Comparison of ENCODE assay signal across 9 mouse cellular contexts in genomic region chr11:80602041-80602458, GRCm38 (mm10).
A peak's percentile ranks its signal among the peaks of the same experiment; 100 is the strongest.
DNase-seq lines count a peak whose midpoint lies in the region; ATAC-seq and TF ChIP-seq lines count a peak whose summit lies in the region.
"Had no signal": no experiment of that assay in that cellular context is flagged by ENCODE, and none has a peak within 500 bp of the region (broad histone marks: within the 10 kb centered on the region; RNA-seq: fewer than 3 reads in every experiment).

No protein-coding gene starts in this region.

- no peaks in the 10 kb centered on the region; a peak in 3 of 4 replicates for H3K36me3 ChIP-seq in MEL (ENCODE audit: control insufficient read depth in 1 of 2, insufficient read depth in 2 of 2, low read length in 2 of 2)
- H3K36me3 ChIP-seq in hindbrain, embryonic 10.5 days = no peaks in the 10 kb centered on the region
- no peaks in the 10 kb centered on the region for H3K36me3 ChIP-seq in midbrain, embryonic 16.5 days (ENCODE audit: control insufficient read depth, insufficient read depth, low read length)
- H3K36me3 ChIP-seq in intestine, embryonic 15.5 days = no peaks in the 10 kb centered on the region
- H3K36me3 ChIP-seq: liver, embryonic 15.5 days had no signal

- H3K27ac ChIP-seq in MEL (ENCODE audit: control insufficient read depth, low read depth, low read length) = no peak overlapping the region
- peak overlapping the region; percentile 74 for H3K27ac ChIP-seq in hindbrain, embryonic 10.5 days
- H3K27ac ChIP-seq in midbrain, embryonic 16.5 days (ENCODE audit: low read length) = peak overlapping the region; percentile 89
- no peak overlapping the region for H3K27ac ChIP-seq in intestine, embryonic 15.5 days
- H3K27ac ChIP-seq: liver, embryonic 15.5 days had no signal

- H3K4me3 ChIP-seq in MEL (ENCODE audit: control insufficient read depth in 1 of 2, insufficient read depth in 1 of 2, low read depth in 2 of 2, low read length in 2 of 2) = no peak overlapping the region
- H3K4me3 ChIP-seq in hindbrain, embryonic 10.5 days = no peak overlapping the region
- no peak overlapping the region for H3K4me3 ChIP-seq in midbrain, embryonic 16.5 days (ENCODE audit: low read depth, low read length)
- no peak overlapping the region for H3K4me3 ChIP-seq in intestine, embryonic 15.5 days (replicated peaks)
- H3K4me3 ChIP-seq: liver, embryonic 15.5 days had no signal

- no peaks in the 10 kb centered on the region for H3K27me3 ChIP-seq in MEL (ENCODE audit: control insufficient read depth in 1 of 2, insufficient read depth in 2 of 2, low read length in 2 of 2)
- peaks cover 29% of the 10 kb centered on the region for H3K27me3 ChIP-seq in hindbrain, embryonic 10.5 days (ENCODE audit: insufficient read depth, poor library complexity, severe bottlenecking)
- H3K27me3 ChIP-seq in midbrain, embryonic 16.5 days (ENCODE audit: control insufficient read depth, insufficient read depth, low read depth, low read length) = no peaks in the 10 kb centered on the region
- H3K27me3 ChIP-seq in intestine, embryonic 15.5 days (replicated peaks) = no peaks in the 10 kb centered on the region

- TF ChIP-seq CTCF in MEL (IDR thresholded peaks at IDR 0.05 in 2 of 3, conservative IDR thresholded peaks at IDR 0.05 in 1 of 3; ENCODE audit: control insufficient read depth in 1 of 3, insufficient read depth in 1 of 3, low read depth in 2 of 3, low read length in 3 of 3, poor library complexity in 1 of 3, severe bottlenecking in 1 of 3) = peak; percentile 70 to 85 (median 81)

- H3K4me2 ChIP-seq in midbrain, embryonic 16.5 days (ENCODE audit: low read length) = peak overlapping the region; percentile 62
- no peak overlapping the region for H3K4me2 ChIP-seq in intestine, embryonic 15.5 days (replicated peaks)

- TF ChIP-seq RAD21 in MEL (IDR thresholded peaks at IDR 0.05; ENCODE audit: low read depth, low read length) = peak; percentile 64

- no peaks in the 10 kb centered on the region for H3K79me2 ChIP-seq in MEL (ENCODE audit: control insufficient read depth, insufficient read depth, low read length, poor library complexity)

- no peak for TF ChIP-seq EP300 in MEL (IDR thresholded peaks at IDR 0.05; ENCODE audit: low read depth in 1 of 2, low read length in 2 of 2)

- no peak for ATAC-seq in midbrain, embryonic 16.5 days
- ATAC-seq in intestine, embryonic 15.5 days = no peak

- no peak for TF ChIP-seq POLR2A in MEL (IDR thresholded peaks at IDR 0.05; ENCODE audit: control insufficient read depth in 1 of 2, insufficient read depth in 1 of 2, low read depth in 1 of 2, low read length in 2 of 2, poor library complexity in 1 of 2)

- H3K4me1 ChIP-seq in MEL (ENCODE audit: control insufficient read depth in 1 of 2, insufficient read depth in 2 of 2, low read length in 2 of 2) = peaks cover 0 to 4% of the 10 kb centered on the region in 2 experiments; a peak in 2 of 4 replicates
- peaks cover 17% of the 10 kb centered on the region for H3K4me1 ChIP-seq in hindbrain, embryonic 10.5 days (replicated peaks)
- peaks cover 21% of the 10 kb centered on the region for H3K4me1 ChIP-seq in midbrain, embryonic 16.5 days (ENCODE audit: control insufficient read depth, insufficient read depth, low read length)
- H3K4me1 ChIP-seq in intestine, embryonic 15.5 days (replicated peaks) = 0 out of 2 replicates have a peak, but pooled peaks cover 4% of the 10 kb centered on the region
- H3K4me1 ChIP-seq: liver, embryonic 15.5 days had no signal

- peak; percentile 42 for DNase-seq in layer of hippocampus, adult 11-12 months (ENCODE audit: low spot score)
- DNase-seq in layer of hippocampus, postnatal 36 days = no peak
- DNase-seq in MEL (ENCODE audit: low read depth, low spot score) = peak; percentile 54
- peak; percentile 45 to 55 for DNase-seq in cerebellum, postnatal 36 days
- DNase-seq in hindbrain, embryonic 10.5 days (ENCODE audit: low spot score) = peak; percentile 26
- no peak for DNase-seq in urinary bladder, postnatal 10 days (ENCODE audit: low spot score)

- no peak overlapping the region for H3K9ac ChIP-seq in MEL (ENCODE audit: control insufficient read depth, low read depth, low read length, poor library complexity, severe bottlenecking)
- no peak overlapping the region; the same call in 1 of the 2 replicates for H3K9ac ChIP-seq in midbrain, embryonic 16.5 days (ENCODE audit: low read depth, low read length)
- H3K9ac ChIP-seq in intestine, embryonic 15.5 days = no peak overlapping the region
- H3K9ac ChIP-seq: liver, embryonic 15.5 days had no signal

- no peaks in the 10 kb centered on the region for H3K9me3 ChIP-seq in MEL (replicated peaks; ENCODE audit: insufficient read depth, low read length)
- no peaks in the 10 kb centered on the region for H3K9me3 ChIP-seq in hindbrain, embryonic 10.5 days
- no peaks in the 10 kb centered on the region for H3K9me3 ChIP-seq in midbrain, embryonic 16.5 days (replicated peaks; ENCODE audit: control insufficient read depth, low read length, poor library complexity, severe bottlenecking)
- no peaks in the 10 kb centered on the region for H3K9me3 ChIP-seq in intestine, embryonic 15.5 days
- H3K9me3 ChIP-seq: liver, embryonic 15.5 days had no signal

- WGBS in hindbrain, embryonic 10.5 days = 24% methylated on average over 8 of the region's 8 CpGs
- WGBS in midbrain, embryonic 16.5 days = 8% methylated on average over 8 of the region's 8 CpGs
- WGBS in intestine, embryonic 15.5 days = 28% methylated on average over 8 of the region's 8 CpGs

TF ChIP-seq in MEL, 35 proteins besides CTCF, POLR2A, EP300 and RAD21:
- TF ChIP-seq ZMIZ1 (IDR thresholded peaks at IDR 0.05; ENCODE audit: low read depth, low read length) (no peak), BHLHE40 (IDR thresholded peaks at IDR 0.05; ENCODE audit: borderline replicate concordance, low read depth, low read length) (no peak), ETS1 (IDR thresholded peaks at IDR 0.05; ENCODE audit: low read depth, low read length) (no peak), NRF1 (IDR thresholded peaks at IDR 0.05; ENCODE audit: insufficient read depth, low read depth, low read length, poor library complexity, severe bottlenecking) (no peak), CHD1 (IDR thresholded peaks at IDR 0.05; ENCODE audit: low read depth, low read length) (no peak), ZKSCAN1 (IDR thresholded peaks at IDR 0.05; ENCODE audit: low read depth, low read length) (no peak), HCFC1 (IDR thresholded peaks at IDR 0.05; ENCODE audit: low read depth, low read length) (no peak), NELFE (IDR thresholded peaks at IDR 0.05; ENCODE audit: low read depth, low read length) (no peak), USF1 (IDR thresholded peaks at IDR 0.05; ENCODE audit: low read depth, low read length) (no peak), GABPA (IDR thresholded peaks at IDR 0.05; ENCODE audit: low read depth, low read length) (no peak), MAZ (IDR thresholded peaks at IDR 0.05; ENCODE audit: low read depth, low read length) (0 out of 2 replicates have a peak, but pooled peaks have one; percentile 52), SMC3 (IDR thresholded peaks at IDR 0.05; ENCODE audit: low read depth, low read length) (peak; percentile 82), POLR2AphosphoS2 (IDR thresholded peaks at IDR 0.05; ENCODE audit: low read length) (no peak), MAFK (IDR thresholded peaks at IDR 0.05; ENCODE audit: borderline replicate concordance, low read depth, low read length) (no peak), USF2 (IDR thresholded peaks at IDR 0.05; ENCODE audit: borderline replicate concordance in 1 of 2, insufficient read depth in 1 of 2, low read depth in 1 of 2, low read length in 2 of 2) (no peak), ZC3H11A (IDR thresholded peaks at IDR 0.05; ENCODE audit: low read depth, low read length) (peak; percentile 54; the same call in 1 of the 2 replicates), MYC (IDR thresholded peaks at IDR 0.05; ENCODE audit: low read depth, low read length) (no peak), JUND (IDR thresholded peaks at IDR 0.05; ENCODE audit: low read depth, low read length) (no peak), TCF12 (IDR thresholded peaks at IDR 0.05; ENCODE audit: low read depth, low read length) (no peak), MAX (IDR thresholded peaks at IDR 0.05; ENCODE audit: low read length) (no peak), ZNF384 (IDR thresholded peaks at IDR 0.05; ENCODE audit: low read depth, low read length) (no peak), UBTF (IDR thresholded peaks at IDR 0.05; ENCODE audit: borderline replicate concordance, insufficient read depth, low read depth, low read length) (no peak), RCOR1 (IDR thresholded peaks at IDR 0.05; ENCODE audit: low read depth, low read length) (no peak), E2F4 (IDR thresholded peaks at IDR 0.05; ENCODE audit: borderline replicate concordance, low read depth, low read length) (no peak), KAT2A (conservative IDR thresholded peaks at IDR 0.05; ENCODE audit: low read depth, low read length) (0 out of 2 replicates have a peak, but pooled peaks have one; percentile 11), MXI1 (IDR thresholded peaks at IDR 0.05; ENCODE audit: low read depth, low read length) (no peak), POLR2AphosphoS5 (IDR thresholded peaks at IDR 0.05; ENCODE audit: borderline replicate concordance, low read depth, low read length) (no peak), MEF2A (IDR thresholded peaks at IDR 0.05; ENCODE audit: extremely low read depth, insufficient replicate concordance, low read depth, low read length, poor library complexity, severe bottlenecking) (no peak), ELF1 (IDR thresholded peaks at IDR 0.05; ENCODE audit: low read depth, low read length) (no peak), GATA1 (IDR thresholded peaks at IDR 0.05; ENCODE audit: low read depth, low read length) (no peak), MYB (IDR thresholded peaks at IDR 0.05; ENCODE audit: low read depth, low read length) (no peak), SIN3A (IDR thresholded peaks at IDR 0.05; ENCODE audit: low read length) (no peak), TAL1 (IDR thresholded peaks at IDR 0.05; ENCODE audit: low read length) (no peak), TBP (IDR thresholded peaks at IDR 0.05; ENCODE audit: low read depth, low read length) (no peak)

Comparison
In these comparisons a context has a peak if more than half of its experiments do, and no peak if none do; other contexts are left out.
1. DNase-seq: peak in layer of hippocampus, adult 11-12 months (single experiment), MEL (single experiment), cerebellum, postnatal 36 days (2 of 2) and hindbrain, embryonic 10.5 days (single experiment); none in layer of hippocampus, postnatal 36 days (0 of 2) and urinary bladder, postnatal 10 days (single experiment).
2. H3K27ac ChIP-seq: peak in hindbrain, embryonic 10.5 days (single experiment) and midbrain, embryonic 16.5 days (single experiment); none in MEL (single experiment) and intestine, embryonic 15.5 days (single experiment).